Mouse (Mus musculus): ENCODE measurements around the gene Cbr2. TPM values are rescaled to one million over a fixed set of nuclear protein-coding genes. Genes with fewer than 3 reads are reported as not detected.
"Not testable (repeated sequence)": the region's sequence is repeated elsewhere in the genome, so short reads cannot be mapped to it uniquely, and the experiment has no call there.

Cbr2 gene
- polyA plus RNA-seq, 1 experiment from 2014 or later = 2.3 TPM

DNA sequence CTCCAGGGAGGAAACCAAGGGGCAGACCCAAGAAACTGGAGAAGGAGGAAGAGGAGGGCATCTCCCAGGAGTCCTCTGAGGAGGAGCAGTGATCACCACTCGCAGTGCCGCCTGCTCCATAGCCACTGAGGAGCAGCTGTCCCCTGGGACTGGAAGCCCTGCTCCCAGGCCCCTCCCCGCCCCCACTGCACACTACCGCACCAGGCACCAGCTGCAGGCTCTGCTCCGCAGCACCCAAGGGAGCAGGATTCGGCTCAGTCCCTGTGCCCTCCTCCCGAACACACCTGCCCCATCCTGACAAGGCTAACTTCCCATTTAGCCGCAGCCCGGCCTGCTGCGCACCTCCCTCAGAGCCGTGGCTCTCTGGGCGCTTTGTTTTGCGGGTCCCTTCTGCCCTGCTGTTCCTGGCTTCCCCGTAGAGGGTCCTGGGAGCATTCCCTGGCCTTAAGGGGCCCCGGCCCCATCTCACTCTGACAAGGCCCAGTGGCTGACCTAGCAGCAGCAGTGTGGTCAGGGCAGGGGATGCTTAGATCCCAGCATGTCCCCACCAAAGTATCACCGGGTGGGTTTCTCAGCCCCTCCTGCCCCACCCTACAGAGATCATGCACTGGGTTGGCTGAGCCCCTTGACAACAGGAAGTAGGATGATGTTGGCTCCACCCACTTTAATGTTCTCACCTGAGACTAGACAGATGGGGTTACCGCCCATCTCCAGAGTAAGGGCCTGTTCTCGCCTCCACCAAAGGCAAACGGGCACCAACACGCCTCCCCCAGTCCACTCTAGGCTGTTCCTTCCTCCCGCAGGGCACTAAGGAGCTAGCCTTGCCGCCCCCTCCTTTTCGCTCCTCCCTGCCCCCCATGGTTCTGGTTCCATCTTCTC is 31.4 kb upstream of the Cbr2 start:
- not testable (repeated sequence) for H3K4me3 ChIP-seq (ENCODE audit: low read length); H3K27me3 ChIP-seq (replicated peaks; ENCODE audit: control insufficient read depth, insufficient read depth, low read length); H3K36me3 ChIP-seq (ENCODE audit: control insufficient read depth, insufficient read depth, low read length); H3K4me1 ChIP-seq (ENCODE audit: control insufficient read depth, insufficient read depth, low read length); H3K9me3 ChIP-seq (ENCODE audit: control insufficient read depth, low read length)
- peak overlapping the region; percentile 97 for H3K27ac ChIP-seq (ENCODE audit: low read length)
- peak; percentile 62 for ATAC-seq
- peak overlapping the region; percentile 45; the same call in 1 of the 2 replicates for H3K9ac ChIP-seq (ENCODE audit: low read depth, low read length)
- WGBS = 24% methylated on average over 5 of the region's 23 CpGs
- peak overlapping the region; percentile 21 for H3K4me2 ChIP-seq (ENCODE audit: low read depth, low read length)

DNA sequence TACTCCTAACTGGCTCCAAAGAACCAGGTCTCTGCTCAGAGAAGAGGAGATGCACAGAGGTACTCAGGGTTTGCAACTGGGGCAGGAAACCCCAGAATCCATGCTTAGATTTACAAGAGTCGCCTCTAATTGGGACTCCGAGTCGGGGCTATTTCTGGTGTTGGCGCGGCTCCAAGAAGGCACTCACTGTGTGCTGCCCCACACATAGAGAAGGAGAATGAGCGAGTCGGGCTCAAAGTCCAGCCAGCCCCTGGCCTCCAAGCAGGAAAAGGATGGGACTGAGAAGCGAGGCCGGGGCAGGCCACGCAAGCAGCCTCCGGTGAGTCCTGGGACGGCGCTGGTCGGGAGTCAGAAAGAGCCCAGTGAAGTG is 30.7 kb upstream of the Cbr2 start, which contains the start of gene Hmga1b:
Gene Hmga1b (plus strand): TSS at position 123 of the 370 bp plus-strand sequence.
- not testable (repeated sequence) for H3K4me1 ChIP-seq (ENCODE audit: control insufficient read depth, insufficient read depth, low read length); H3K4me3 ChIP-seq (ENCODE audit: low read length); H3K27me3 ChIP-seq (replicated peaks; ENCODE audit: control insufficient read depth, insufficient read depth, low read length); H3K36me3 ChIP-seq (ENCODE audit: control insufficient read depth, insufficient read depth, low read length)
- 10% methylated on average over 14 of the region's 14 CpGs for WGBS
- peak within 1 kb of the TSS; percentile 21 for H3K4me2 ChIP-seq (ENCODE audit: low read depth, low read length)
- ATAC-seq = peak; percentile 88
- H3K9me3 ChIP-seq (ENCODE audit: control insufficient read depth, low read length) = peaks cover 13% of the 10 kb centered on the region
- peak within 1 kb of the TSS; percentile 97 for H3K27ac ChIP-seq (ENCODE audit: low read length)
- peak within 1 kb of the TSS; percentile 54 for H3K9ac ChIP-seq (ENCODE audit: low read depth, low read length)

DNA sequence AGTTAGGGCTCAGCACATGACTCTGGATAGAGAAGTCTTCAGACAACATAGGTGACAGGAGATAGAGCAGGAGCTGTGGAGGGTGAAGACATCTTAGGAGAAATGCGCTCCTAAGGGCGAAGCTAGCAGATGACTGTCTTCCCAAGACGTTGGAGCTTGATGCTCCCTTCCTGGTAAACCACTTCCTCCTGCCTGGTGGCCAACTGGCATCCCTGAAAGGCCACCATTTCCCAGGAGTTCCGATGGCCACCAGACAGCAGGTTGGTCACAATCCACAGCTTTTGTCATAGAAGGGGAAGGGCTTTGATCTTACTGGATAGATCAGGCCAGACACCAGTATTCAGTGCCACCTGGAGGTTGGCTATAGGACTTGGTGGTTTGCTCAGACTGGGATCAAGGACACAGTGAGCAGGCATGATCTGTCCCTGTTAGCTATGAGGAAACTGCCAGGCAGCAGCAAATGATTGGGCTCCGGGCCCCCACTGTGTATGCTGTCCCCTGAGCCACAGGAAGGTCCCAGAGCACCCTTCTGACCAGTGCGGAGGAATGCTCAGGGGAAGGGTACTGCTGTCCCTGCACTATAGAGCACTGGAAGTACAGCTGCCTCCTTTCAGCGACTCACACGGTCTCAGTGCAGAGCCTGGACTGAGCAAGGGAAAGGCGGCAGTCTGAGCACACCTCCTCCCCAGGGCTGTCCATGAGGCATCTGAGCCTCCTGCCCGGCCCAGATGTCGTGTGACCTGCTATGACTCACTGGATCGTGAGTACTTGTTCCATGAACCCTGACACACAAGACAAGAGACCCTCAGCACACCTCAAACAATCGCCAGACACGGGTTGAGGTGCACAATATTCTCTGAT is 30.1 kb upstream of the Cbr2 start:
- H3K4me2 ChIP-seq (ENCODE audit: low read depth, low read length) = peak overlapping the region; percentile 21
- H3K36me3 ChIP-seq (ENCODE audit: control insufficient read depth, insufficient read depth, low read length) = no peaks in the 10 kb centered on the region
- H3K4me1 ChIP-seq (ENCODE audit: control insufficient read depth, insufficient read depth, low read length) = no peaks in the 10 kb centered on the region
- 0 out of 2 replicates have a peak, but pooled peaks cover 2% of the 10 kb centered on the region for H3K27me3 ChIP-seq (replicated peaks; ENCODE audit: control insufficient read depth, insufficient read depth, low read length)
- peak overlapping the region; percentile 97 for H3K27ac ChIP-seq (ENCODE audit: low read length)
- WGBS = 57% methylated on average over 14 of the region's 14 CpGs
- H3K9me3 ChIP-seq (ENCODE audit: control insufficient read depth, low read length) = peaks cover 15% of the 10 kb centered on the region
- H3K9ac ChIP-seq (ENCODE audit: low read depth, low read length) = peak overlapping the region; percentile 54
- H3K4me3 ChIP-seq (ENCODE audit: low read length) = no peak overlapping the region
- peak; percentile 91 for ATAC-seq

DNA sequence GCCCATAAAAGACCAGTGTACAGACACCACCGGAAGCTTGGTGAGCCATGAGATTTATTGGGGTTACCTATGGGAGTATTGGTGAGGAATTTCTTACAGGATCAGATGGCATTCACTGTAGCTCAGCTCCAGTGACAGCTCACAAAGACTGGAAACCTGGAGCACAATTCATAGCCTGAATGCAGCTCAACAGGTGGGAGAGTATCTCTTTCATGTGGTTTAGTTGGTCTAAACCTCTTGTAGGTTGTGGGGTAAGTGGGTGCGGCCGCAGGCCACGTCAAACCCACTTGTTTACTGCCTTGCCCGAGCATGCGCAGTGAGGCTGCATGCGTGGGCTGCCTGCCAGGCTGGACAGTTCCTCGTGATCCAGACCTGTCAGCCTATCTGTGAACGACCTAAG is 28.3 kb upstream of the Cbr2 start:
- Histone ChIP-seq H3K9ac (ENCODE audit: low read depth, low read length) (no peak overlapping the region), H3K4me2 (ENCODE audit: low read depth, low read length) (no peak overlapping the region), H3K4me3 (ENCODE audit: low read length) (no peak overlapping the region), H3K27ac (ENCODE audit: low read length) (no peak overlapping the region), H3K4me1 (ENCODE audit: control insufficient read depth, insufficient read depth, low read length) (no peaks in the 10 kb centered on the region), H3K27me3 (replicated peaks; ENCODE audit: control insufficient read depth, insufficient read depth, low read length) (0 out of 2 replicates have a peak, but pooled peaks cover 2% of the 10 kb centered on the region), H3K36me3 (ENCODE audit: control insufficient read depth, insufficient read depth, low read length) (no peaks in the 10 kb centered on the region), H3K9me3 (ENCODE audit: control insufficient read depth, low read length) (peaks cover 15% of the 10 kb centered on the region)
- WGBS = 82% methylated on average over 9 of the region's 9 CpGs
- ATAC-seq = no peak

DNA sequence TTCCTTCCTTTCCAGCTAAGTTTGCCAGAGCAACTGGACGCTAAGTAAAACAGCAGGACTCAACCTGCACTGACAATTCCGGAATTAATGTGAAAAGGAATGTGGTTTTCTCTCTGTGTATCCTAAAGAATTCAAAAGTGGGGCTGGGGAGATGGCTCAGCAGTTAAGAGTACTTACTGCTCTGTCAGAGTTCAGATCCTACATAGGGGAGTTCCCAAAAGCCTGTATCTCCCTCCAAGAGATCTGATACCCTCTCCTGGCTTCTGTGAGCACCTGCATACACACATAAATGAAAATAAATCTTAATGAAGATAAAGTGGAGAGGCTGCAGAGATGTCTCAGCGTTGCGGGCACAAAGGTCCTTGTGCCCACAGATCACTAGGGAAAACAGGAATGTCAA is 19.7 kb upstream of the Cbr2 start:
- H3K4me3 ChIP-seq (ENCODE audit: low read length) = no peak overlapping the region
- no peak overlapping the region for H3K27ac ChIP-seq (ENCODE audit: low read length)
- no peaks in the 10 kb centered on the region for H3K4me1 ChIP-seq (ENCODE audit: control insufficient read depth, insufficient read depth, low read length)
- H3K9ac ChIP-seq (ENCODE audit: low read depth, low read length) = no peak overlapping the region
- H3K27me3 ChIP-seq (replicated peaks; ENCODE audit: control insufficient read depth, insufficient read depth, low read length) = no peaks in the 10 kb centered on the region
- no peak for ATAC-seq
- no peak overlapping the region for H3K4me2 ChIP-seq (ENCODE audit: low read depth, low read length)
- no peaks in the 10 kb centered on the region for H3K9me3 ChIP-seq (ENCODE audit: control insufficient read depth, low read length)
- WGBS = 76% methylated on average over 4 of the region's 4 CpGs
- no peaks in the 10 kb centered on the region for H3K36me3 ChIP-seq (ENCODE audit: control insufficient read depth, insufficient read depth, low read length)

DNA sequence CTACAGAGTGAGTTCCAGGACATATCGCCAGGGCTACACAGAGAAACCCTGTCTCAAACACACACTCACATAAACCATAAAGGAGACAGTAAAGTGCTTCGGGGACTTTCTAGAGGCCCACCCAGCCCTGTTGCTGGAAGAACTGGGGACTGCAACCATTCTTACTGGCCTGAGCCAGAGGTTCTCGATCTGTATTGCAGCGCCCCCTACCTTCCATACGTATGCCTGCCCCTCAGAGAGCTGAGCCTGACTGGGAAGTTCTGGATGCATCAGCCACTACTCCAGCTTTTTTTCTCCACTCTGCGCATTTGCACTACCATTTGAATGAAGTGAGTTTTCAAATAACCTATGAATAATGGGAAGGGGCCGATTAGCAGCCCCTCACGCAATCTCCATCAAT is 17.5 kb upstream of the Cbr2 start:
- Histone ChIP-seq H3K27ac (ENCODE audit: low read length) (no peak overlapping the region), H3K4me3 (ENCODE audit: low read length) (no peak overlapping the region), H3K4me1 (ENCODE audit: control insufficient read depth, insufficient read depth, low read length) (no peaks in the 10 kb centered on the region), H3K9me3 (ENCODE audit: control insufficient read depth, low read length) (no peaks in the 10 kb centered on the region), H3K9ac (ENCODE audit: low read depth, low read length) (no peak overlapping the region), H3K36me3 (ENCODE audit: control insufficient read depth, insufficient read depth, low read length) (no peaks in the 10 kb centered on the region), H3K4me2 (ENCODE audit: low read depth, low read length) (no peak overlapping the region), H3K27me3 (replicated peaks; ENCODE audit: control insufficient read depth, insufficient read depth, low read length) (no peaks in the 10 kb centered on the region)
- no peak for ATAC-seq
- WGBS = 64% methylated on average over 8 of the region's 8 CpGs

DNA sequence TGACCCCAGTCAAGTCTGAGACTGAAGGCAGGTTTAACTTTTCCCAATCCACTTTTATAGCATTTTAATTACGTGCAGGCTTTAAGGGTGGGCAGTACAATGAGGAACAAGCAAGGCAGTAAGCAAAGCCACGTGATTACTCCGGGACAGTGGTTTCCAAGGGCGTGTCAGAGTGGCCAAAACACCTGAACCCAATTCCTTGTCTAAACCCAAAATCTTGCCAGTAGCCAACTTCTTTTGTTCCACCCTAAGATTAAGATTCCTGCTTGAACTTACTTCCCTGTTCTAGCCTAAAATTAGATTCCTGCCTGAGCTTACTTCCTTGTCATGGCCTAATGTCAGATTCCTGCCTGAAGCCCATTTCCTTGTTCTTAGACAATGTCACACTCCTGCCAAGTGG is 16.1 kb upstream of the Cbr2 start:
- no peak for ATAC-seq
- 71% methylated on average over 4 of the region's 4 CpGs for WGBS
- Histone ChIP-seq H3K27me3 (replicated peaks; ENCODE audit: control insufficient read depth, insufficient read depth, low read length) (no peaks in the 10 kb centered on the region), H3K9ac (ENCODE audit: low read depth, low read length) (no peak overlapping the region), H3K36me3 (ENCODE audit: control insufficient read depth, insufficient read depth, low read length) (no peaks in the 10 kb centered on the region), H3K27ac (ENCODE audit: low read length) (no peak overlapping the region), H3K4me1 (ENCODE audit: control insufficient read depth, insufficient read depth, low read length) (0 out of 2 replicates have a peak, but pooled peaks cover 2% of the 10 kb centered on the region), H3K4me3 (ENCODE audit: low read length) (no peak overlapping the region), H3K9me3 (ENCODE audit: control insufficient read depth, low read length) (no peaks in the 10 kb centered on the region), H3K4me2 (ENCODE audit: low read depth, low read length) (no peak overlapping the region)

DNA sequence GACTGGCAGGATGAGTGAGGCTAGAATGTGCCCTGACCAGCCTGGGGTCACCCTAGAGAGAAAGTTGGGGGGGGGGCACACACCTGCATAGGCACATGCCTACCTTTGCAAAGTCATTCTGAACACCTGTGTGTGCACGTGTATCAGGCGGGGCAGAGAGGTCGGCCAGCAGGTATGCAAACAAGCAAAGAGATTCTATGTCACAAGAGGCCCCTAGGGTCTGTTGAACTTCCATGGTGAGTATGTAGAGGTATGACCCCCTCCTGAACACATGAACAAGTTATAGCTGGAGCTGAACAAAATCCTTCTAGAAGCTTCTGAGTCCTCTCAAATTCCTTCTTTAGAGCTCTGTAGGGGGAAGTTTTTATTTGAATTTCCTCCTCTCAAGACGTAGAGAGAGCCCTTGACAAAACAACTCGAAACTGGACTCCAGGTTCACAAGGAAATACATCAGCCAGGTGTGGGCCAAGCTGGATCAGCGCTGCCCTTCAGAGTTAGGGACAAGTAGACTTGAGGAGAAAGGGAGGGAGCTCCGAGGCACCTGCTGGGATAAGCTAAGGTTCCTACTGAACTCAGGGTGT is 12.3 kb upstream of the Cbr2 start:
- no peaks in the 10 kb centered on the region for H3K9me3 ChIP-seq (ENCODE audit: control insufficient read depth, low read length)
- H3K27me3 ChIP-seq (replicated peaks; ENCODE audit: control insufficient read depth, insufficient read depth, low read length) = no peaks in the 10 kb centered on the region
- 0 out of 2 replicates have a peak overlapping the region, but pooled peaks have one; percentile 11 for H3K9ac ChIP-seq (ENCODE audit: low read depth, low read length)
- H3K36me3 ChIP-seq (ENCODE audit: control insufficient read depth, insufficient read depth, low read length) = no peaks in the 10 kb centered on the region
- no peak overlapping the region for H3K4me3 ChIP-seq (ENCODE audit: low read length)
- H3K4me2 ChIP-seq (ENCODE audit: low read depth, low read length) = no peak overlapping the region
- WGBS = 65% methylated on average over 7 of the region's 7 CpGs
- no peak for ATAC-seq
- H3K27ac ChIP-seq (ENCODE audit: low read length) = no peak overlapping the region
- H3K4me1 ChIP-seq (ENCODE audit: control insufficient read depth, insufficient read depth, low read length) = 0 out of 2 replicates have a peak, but pooled peaks cover 2% of the 10 kb centered on the region

DNA sequence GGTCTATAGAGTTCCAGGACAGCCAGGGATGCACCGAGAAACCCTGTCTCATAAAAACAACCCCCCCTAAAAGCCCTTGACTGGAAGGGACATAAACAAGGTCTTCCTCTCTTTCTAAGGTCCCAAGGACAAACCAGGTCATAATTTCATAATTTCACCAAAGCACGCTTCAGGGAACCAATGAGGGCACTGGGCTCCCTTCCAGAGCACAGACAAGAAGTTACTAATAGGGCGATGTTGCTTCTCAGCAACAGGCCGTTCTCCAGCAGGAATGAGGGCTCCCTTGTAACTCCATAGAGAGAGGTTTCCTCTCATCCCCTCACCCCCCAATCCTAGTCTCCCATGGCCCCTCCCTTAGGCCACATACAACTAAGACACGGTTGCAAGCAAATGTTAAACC is 9.1 kb upstream of the Cbr2 start:
- 0 out of 2 replicates have a peak, but pooled peaks cover 2% of the 10 kb centered on the region for H3K4me1 ChIP-seq (ENCODE audit: control insufficient read depth, insufficient read depth, low read length)
- H3K9me3 ChIP-seq (ENCODE audit: control insufficient read depth, low read length) = no peaks in the 10 kb centered on the region
- no peak overlapping the region for H3K27ac ChIP-seq (ENCODE audit: low read length)
- H3K27me3 ChIP-seq (replicated peaks; ENCODE audit: control insufficient read depth, insufficient read depth, low read length) = no peaks in the 10 kb centered on the region
- no peak overlapping the region for H3K4me2 ChIP-seq (ENCODE audit: low read depth, low read length)
- no peaks in the 10 kb centered on the region for H3K36me3 ChIP-seq (ENCODE audit: control insufficient read depth, insufficient read depth, low read length)
- no peak overlapping the region for H3K4me3 ChIP-seq (ENCODE audit: low read length)
- H3K9ac ChIP-seq (ENCODE audit: low read depth, low read length) = no peak overlapping the region
- WGBS = 86% methylated on average over 5 of the region's 5 CpGs
- no peak for ATAC-seq

Measured in intestine, embryonic 16.5 days (tissue).